Mouse (Mus musculus) thymus, adult 2 months (tissue): ENCODE measurements around the gene Rpf2. TPM values are rescaled to one million over a fixed set of nuclear protein-coding genes. Genes with fewer than 3 reads are reported as not detected.

Source experiments
- DNase-seq: peaks from one replicate; pipeline ENCODE4 v3.0.0; 2021
- H3K27ac ChIP-seq: fragments of 200-500 bp; 2 replicates; pipeline ENCODE4 v1.5.1; 2012; ENCODE audit warnings: low read length, control low read depth; ENCODE audit not compliant: control insufficient read depth, insufficient read depth
- H3K27me3 ChIP-seq: fragments of 200-500 bp; 2 replicates; pipeline ENCODE4 v1.6.1; 2012; ENCODE audit warnings: mild to moderate bottlenecking, low read length, moderate library complexity, mixed read lengths; ENCODE audit not compliant: control insufficient read depth, insufficient read depth
- H3K36me3 ChIP-seq: fragments of 200-500 bp; 2 replicates; pipeline ENCODE4 v1.6.1; 2012; ENCODE audit warnings: mild to moderate bottlenecking, low read length, moderate library complexity; ENCODE audit not compliant: control insufficient read depth, insufficient read depth
- H3K4me1 ChIP-seq: fragments of 200-500 bp; replicated peaks from 2 replicates; pipeline ENCODE4 v1.6.1; 2012; ENCODE audit warnings: low read length; ENCODE audit not compliant: control insufficient read depth, insufficient read depth
- H3K4me3 ChIP-seq: fragments of 200-500 bp; 2 replicates; pipeline ENCODE4 v1.5.1; 2012; ENCODE audit warnings: mild to moderate bottlenecking, low read length, control low read depth, moderate library complexity; ENCODE audit not compliant: control insufficient read depth, insufficient read depth
- CTCF ChIP-seq: fragments of 200-500 bp; IDR thresholded peaks from 2 replicates; pipeline ENCODE4 v1.5.1; 2012; ENCODE audit warnings: mild to moderate bottlenecking, control low read depth, low read length, moderate library complexity, borderline replicate concordance; ENCODE audit not compliant: control insufficient read depth, poor library complexity, insufficient read depth; ENCODE audit errors: extremely low read depth
- POLR2A ChIP-seq: fragments of 200-500 bp; IDR thresholded peaks from 2 replicates; pipeline ENCODE4 v1.6.1; 2012; ENCODE audit warnings: mild to moderate bottlenecking, low read length, control low read depth, moderate library complexity; ENCODE audit not compliant: control insufficient read depth, poor library complexity, insufficient read depth; ENCODE audit errors: extremely low read depth
- WGBS: fragments of 180-500 bp; shearing (Covaris S2); methylation state at CpG from one replicate; pipeline ENCODE4 v1.1.7; 2018; 5-methylcytosine and 5-hydroxymethylcytosine counted together
- polyA plus RNA-seq: library from polyadenylated mRNA; depleted of rRNA; stranded (reverse); fragments of >200 nt; gene quantifications from 2 replicates; pipeline ENCODE4 v1.2.3, GENCODE M21; 2012

The Rpf2 gene
- polyA plus RNA-seq, 1 experiment = 3.9 TPM

DNA sequence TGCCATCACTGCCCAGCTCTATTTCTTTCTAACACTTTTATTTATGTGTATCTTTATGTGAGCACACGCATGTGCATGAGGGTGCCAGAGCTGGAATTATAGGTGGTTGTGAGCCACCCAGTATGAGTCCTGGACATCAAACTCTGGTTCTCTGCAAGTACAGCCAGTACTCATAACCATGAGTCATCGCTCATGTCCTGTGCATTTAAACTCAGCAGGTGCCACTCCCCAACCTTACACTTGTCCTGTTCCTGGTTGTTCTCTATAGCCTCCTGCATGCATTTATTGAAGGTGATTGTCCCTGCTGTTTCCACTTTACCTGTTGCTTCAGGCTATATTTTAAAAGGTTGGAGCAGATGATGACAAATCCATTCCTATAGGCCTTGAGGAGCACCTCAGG lies 34.7 kb upstream of the Rpf2 start:
- no peaks in the 10 kb centered on the region for H3K4me1 ChIP-seq
- H3K27me3 ChIP-seq = no peaks in the 10 kb centered on the region
- no peak overlapping the region for H3K27ac ChIP-seq
- no peak overlapping the region for H3K4me3 ChIP-seq
- 100% methylated on average over 2 of the region's 2 CpGs for WGBS
- no peak for TF ChIP-seq CTCF
- TF ChIP-seq POLR2A = no peak
- no peaks in the 10 kb centered on the region for H3K36me3 ChIP-seq
- no peak for DNase-seq

DNA sequence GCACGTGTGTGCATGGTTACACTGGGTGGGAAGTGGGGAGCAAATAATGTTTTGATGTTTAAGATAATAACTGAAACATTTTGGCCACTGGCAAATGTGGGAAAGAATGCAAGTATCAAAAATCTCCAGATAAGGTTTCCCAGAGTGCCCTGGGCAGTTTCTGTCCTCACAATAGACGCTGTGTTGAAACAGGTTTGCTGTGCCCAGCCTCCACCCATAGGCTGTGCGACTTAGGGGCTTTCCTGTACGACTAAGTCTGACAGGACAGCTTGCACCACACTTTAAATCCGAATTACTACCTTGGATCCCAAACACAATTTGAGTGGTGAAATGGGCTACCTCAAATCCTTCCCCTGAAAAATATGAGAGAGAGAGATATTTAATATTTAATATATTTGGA lies 31.5 kb upstream of the Rpf2 start:
- no peaks in the 10 kb centered on the region for H3K27me3 ChIP-seq
- no peaks in the 10 kb centered on the region for H3K36me3 ChIP-seq
- DNase-seq = no peak
- TF ChIP-seq POLR2A = no peak
- TF ChIP-seq CTCF = no peak
- peaks cover 4% of the 10 kb centered on the region; the same call in 1 of the 2 replicates for H3K4me1 ChIP-seq
- no peak overlapping the region for H3K27ac ChIP-seq
- 67% methylated on average over 5 of the region's 5 CpGs for WGBS
- H3K4me3 ChIP-seq = no peak overlapping the region

DNA sequence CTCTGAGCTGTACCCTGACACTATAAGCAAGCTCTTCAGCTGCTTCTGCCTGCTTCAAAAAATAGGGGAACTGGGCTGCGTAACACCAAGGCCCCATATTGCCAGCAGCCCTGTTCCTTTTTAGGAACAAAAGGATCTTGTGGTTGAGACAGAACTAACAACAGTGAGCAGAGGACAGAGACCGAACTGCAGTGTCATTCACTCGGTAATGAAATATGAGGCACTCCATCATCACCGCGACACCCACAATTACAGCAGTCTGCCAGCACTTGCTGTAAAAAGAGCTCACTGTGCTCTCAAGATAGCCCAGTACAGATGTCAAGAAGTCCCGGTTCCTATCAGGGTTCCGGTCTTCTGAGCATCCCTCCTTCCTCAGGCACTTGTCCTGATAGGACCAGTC lies 29.2 kb upstream of the Rpf2 start:
- Histone ChIP-seq H3K4me3 (no peak overlapping the region), H3K4me1 (peaks cover 4% of the 10 kb centered on the region; the same call in 1 of the 2 replicates), H3K36me3 (no peaks in the 10 kb centered on the region), H3K27ac (no peak overlapping the region), H3K27me3 (no peaks in the 10 kb centered on the region)
- no peak for TF ChIP-seq CTCF
- TF ChIP-seq POLR2A = no peak
- 19% methylated on average over 7 of the region's 7 CpGs for WGBS
- no peak for DNase-seq

DNA sequence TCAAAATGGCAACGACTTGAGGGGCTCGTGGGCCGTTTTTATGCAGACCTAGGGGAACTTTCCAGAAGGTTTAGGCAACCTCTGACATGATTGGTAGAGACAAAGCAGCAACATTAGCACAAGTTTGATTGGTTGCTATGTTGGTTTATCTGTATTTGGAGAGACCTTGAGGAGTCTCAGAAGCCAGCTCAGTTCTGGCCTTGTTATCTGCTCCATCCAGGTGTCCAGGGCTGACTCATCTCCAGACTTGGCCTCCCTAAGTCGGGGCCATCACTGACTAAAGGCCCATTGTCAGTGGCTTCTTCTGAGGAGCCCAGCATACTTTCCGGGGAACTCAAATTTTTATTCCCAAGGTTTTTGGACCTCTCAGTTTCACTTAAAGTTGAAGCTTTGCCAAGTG lies 27.1 kb upstream of the Rpf2 start:
- H3K27ac ChIP-seq = no peak overlapping the region
- TF ChIP-seq CTCF (no peak), POLR2A (no peak)
- peaks cover 4% of the 10 kb centered on the region; the same call in 1 of the 2 replicates for H3K4me1 ChIP-seq
- H3K4me3 ChIP-seq = no peak overlapping the region
- no peaks in the 10 kb centered on the region for H3K36me3 ChIP-seq
- 88% methylated on average over 5 of the region's 5 CpGs for whole genome bisulfite sequencing
- H3K27me3 ChIP-seq = no peaks in the 10 kb centered on the region
- DNase-seq = no peak

DNA sequence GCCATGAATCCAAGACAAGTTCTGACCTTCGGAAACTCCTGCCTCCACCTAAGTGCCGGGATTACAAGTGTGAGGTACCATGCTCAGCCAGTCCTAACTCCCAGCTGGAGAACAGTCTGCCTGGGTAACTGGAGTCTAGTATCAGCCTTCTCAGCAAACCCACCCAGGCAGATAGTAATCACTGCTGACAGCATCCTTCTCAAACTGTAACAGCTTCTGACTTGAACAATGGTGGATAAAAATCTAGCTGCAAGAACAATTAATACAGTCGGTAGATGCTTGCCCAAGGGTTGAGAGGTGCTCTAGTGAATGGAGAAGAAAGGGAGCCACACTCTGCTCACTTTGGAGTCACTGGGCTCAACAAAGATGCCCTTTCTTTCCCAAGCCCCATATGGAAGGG lies 24.4 kb upstream of the Rpf2 start:
- WGBS = 95% methylated on average over 3 of the region's 3 CpGs
- no peak for TF ChIP-seq CTCF
- TF ChIP-seq POLR2A = no peak

DNA sequence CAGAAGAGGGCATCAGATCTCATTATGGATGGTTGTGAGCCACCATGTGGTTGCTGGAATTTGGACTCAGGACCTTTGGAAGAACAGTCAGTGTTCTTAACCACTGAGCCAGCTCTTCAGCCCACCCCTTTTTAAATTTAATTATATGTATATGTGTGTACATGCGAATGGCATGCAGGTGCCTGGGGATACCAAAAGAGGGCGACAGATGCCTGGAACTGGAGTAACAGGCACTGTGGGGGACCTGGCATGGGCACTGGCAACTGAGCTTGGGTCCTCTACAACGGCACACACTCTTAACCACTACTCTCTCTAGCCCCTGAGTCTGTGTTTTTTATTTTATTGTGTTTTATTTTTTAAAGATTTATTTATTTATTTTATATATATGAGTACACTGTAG lies 18.1 kb upstream of the Rpf2 start:
- Histone ChIP-seq H3K27ac (no peak overlapping the region), H3K4me1 (no peaks in the 10 kb centered on the region), H3K4me3 (no peak overlapping the region), H3K27me3 (no peaks in the 10 kb centered on the region), H3K36me3 (no peaks in the 10 kb centered on the region)
- no peak for DNase-seq
- 98% methylated on average over 3 of the region's 3 CpGs for WGBS
- TF ChIP-seq POLR2A = no peak
- no peak for TF ChIP-seq CTCF

More for the DNA sequence above, 24.4 kb upstream of the Rpf2 start:
- H3K27ac ChIP-seq = no peak overlapping the region
- H3K4me1 ChIP-seq = peaks cover 4% of the 10 kb centered on the region; the same call in 1 of the 2 replicates
- H3K36me3 ChIP-seq = no peaks in the 10 kb centered on the region
- no peak overlapping the region for H3K4me3 ChIP-seq
- DNase-seq = no peak
- H3K27me3 ChIP-seq = no peaks in the 10 kb centered on the region

DNA sequence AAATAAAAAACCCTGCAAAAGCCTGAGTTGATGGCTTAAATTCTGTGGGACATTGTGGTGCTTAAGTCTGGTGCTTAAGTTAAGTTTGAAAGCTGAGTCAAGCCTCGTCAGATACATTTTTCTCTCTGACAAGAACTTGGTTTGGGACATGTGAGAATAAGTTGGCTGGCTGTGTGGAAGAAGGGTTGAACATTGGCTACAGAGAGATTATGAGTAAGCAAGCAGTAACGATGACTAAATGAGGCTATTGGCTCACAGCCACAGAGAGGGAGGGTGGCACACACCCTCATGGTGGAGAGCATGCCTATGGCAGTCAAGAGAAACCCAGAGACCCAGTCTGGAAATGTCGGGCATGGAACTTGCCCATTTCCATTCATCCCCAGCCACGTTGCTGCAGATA lies 16.9 kb upstream of the Rpf2 start:
- no peak overlapping the region for H3K27ac ChIP-seq
- 95% methylated on average over 4 of the region's 4 CpGs for WGBS
- TF ChIP-seq POLR2A = no peak
- no peak for TF ChIP-seq CTCF

More for the DNA sequence above, 16.9 kb upstream of the Rpf2 start:
- H3K36me3 ChIP-seq = no peaks in the 10 kb centered on the region
- no peaks in the 10 kb centered on the region for H3K4me1 ChIP-seq
- no peak overlapping the region for H3K4me3 ChIP-seq
- no peak for DNase-seq
- H3K27me3 ChIP-seq = no peaks in the 10 kb centered on the region
